Mouse (Mus musculus) bone marrow macrophage, adult 2 months (primary cell): ENCODE measurements around the gene Shisal1.

ENCODE experiments used
- CTCF ChIP-seq: IDR thresholded peaks from 2 replicates; pipeline ENCODE4 v1.5.1; 2012; ENCODE audit warnings: low read depth, mild to moderate bottlenecking, low read length, moderate library complexity
- POLR2A ChIP-seq: IDR thresholded peaks from 2 replicates; pipeline ENCODE4 v1.6.1; 2012; ENCODE audit warnings: mild to moderate bottlenecking, low read depth, low read length, borderline replicate concordance

GRCm38 (mm10) chr15:84450441-84451183 is 3.7 kb upstream of the Shisal1 start:
- TF ChIP-seq CTCF (no peak), POLR2A (no peak)
